Mouse (Mus musculus) cerebellum, postnatal 4 days (tissue): Measurements from ENCODE around the gene Cap1.

Experiments used
- DNase-seq, 2 experiments: peaks; one replicate each; pipeline ENCODE4 v3.0.0; 2022; ENCODE audit warnings: low spot score in 2 of 2, mixed read lengths in 1 of 2

Cap1 gene

DNA sequence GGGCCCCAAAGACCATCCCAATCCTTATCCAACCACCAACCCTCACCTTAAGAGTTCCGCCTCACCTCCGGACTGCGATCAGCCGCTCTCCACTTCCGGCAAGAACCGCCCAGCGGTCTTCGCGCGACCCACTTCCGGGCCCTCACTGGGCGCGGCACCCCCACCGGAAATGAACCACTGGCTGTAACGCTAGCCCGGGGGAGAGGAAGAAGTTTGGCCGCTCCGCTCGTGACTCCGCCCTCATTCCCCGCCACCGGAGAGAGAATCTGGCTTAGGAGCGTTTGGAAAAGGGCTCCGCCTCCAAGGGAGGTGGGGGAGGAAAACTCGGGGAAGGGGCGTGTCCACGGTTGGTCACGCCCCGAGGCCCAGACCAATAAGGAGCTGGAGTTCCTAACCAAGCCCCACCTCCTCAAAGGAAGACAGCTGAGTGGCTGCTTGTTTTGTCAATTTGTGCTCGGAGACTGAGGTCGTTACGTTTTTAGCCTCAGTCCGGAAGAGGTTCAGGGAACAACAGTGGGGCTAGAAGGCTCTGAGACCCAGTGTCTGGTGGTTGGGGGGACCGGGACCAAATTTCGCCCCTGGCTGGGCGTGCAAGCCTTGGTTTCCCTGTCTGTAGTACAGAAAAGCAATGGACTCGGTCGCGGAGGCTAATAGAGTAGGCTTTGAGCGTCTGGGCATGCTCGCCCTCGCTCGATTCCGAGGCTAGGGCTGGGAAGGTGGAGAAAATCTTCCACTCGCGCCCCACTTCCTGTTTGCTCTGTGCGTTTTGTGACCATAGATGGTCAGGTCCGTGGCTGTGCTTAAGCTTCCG, at the start of gene Cap1:
TSS of gene Cap1 (minus strand) at position 289 of the 811 bp plus-strand sequence.
- peak; percentile 92 to 95 for DNase-seq

DNA sequence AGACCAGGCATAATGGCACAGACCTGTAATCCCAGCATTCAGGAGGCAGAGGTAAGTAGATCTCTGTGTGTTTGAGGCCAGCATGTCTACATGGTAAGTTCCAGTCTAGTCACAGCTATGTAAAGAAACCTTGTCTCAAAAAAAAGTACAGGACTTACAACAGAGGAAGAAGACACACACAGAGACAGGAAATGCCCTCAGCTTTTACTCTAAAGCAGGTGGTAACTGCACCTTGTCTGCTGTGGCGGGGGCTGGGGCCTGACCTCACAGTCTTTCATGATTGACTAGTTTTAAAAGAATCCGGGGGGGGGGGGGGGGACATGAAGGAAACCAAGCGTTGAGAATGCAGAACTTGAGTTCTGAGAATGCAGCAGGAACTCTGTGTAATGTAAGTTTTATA, 48.0 kb upstream of the Cap1 start:
- DNase-seq = no peak

DNA sequence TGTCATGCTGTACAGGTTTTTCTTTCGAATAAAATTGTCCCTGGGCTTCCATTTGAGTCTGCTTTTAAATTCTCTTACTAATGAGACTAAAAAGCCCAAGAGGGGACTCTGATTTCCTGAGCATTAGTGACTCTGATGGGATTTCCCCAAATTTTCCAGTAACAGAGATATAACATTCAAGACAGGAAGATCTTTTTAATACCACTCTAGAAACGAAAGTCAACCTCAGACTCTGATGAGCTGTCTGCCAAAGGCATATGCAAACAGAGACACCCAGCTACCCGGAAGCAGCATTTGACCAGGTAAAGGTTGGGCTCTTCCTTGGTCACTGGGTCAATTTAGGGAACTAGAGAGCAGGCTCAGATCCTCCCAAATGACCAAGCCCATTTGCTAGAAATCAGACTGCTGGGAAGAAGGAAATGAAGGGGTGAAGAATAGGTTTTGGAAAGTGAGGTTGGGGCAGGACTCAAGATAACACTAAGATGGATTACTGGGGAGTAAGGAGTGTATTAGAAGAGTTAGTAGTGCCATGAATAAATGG, 47.3 kb upstream of the Cap1 start:
- no peak for DNase-seq

DNA sequence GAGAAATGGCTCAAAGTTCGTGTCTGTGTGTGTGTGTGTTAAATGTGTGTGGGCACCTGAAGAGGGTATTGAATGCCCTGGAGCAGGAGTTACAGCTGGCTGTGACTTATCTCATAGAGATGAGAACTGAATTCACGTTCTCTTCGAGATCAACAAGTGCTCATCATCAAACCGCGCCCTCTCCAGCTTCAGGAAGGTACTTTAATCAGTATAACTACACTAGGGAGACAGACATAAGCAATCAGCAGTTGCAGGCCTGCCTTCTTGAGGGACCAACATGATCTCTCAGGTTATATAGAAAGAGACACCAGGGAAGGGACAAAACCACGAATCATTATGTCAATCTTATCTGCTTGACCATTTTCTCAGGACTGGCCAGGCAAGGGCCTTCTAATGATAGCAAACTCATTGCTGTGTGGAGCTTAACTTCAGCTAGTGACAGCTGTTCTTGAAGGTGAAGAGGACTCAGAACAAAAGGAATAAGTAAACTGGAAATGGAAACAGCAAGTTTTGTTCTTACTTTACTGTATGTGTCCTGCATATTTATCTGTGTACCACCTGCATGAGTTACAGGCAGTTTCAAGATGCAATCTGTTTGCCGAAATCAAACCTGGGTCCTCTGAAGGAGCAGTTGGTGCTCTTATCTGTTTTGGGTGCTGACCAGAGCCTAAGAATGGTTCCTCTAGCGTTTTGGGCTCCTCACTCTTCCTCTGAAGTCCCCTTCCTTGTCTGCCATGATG, 46.6 kb upstream of the Cap1 start:
- DNase-seq = no peak

DNA sequence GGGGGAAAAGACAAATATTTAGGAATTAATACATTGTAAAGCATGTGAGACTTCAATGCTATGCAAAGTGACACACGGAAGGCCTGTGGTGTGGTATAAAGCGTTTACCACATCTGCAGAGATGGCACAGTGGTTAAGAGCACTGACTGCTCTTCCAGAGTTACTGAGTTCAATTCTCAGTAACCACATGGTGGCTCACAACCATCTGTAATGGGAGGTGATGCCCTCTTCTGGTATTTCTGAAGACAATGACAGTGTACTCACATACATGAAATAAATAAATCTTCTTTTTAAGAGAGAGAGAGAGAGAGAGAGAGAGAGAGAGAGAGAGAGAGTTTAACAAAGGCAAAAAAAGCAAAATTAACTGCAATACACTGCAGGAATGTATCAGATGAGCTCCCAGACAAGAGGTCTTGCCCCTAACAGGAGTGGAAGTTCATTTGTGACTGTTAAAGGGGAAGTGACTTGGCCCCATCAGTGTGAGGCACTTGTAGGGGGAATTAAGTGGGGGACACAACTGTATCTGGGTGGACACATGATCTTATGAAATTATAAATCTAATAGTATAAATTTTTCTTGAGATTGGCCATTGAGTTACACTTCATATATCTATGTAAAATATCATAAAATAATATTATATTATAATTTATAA, 45.2 kb upstream of the Cap1 start:
- DNase-seq = no peak

DNA sequence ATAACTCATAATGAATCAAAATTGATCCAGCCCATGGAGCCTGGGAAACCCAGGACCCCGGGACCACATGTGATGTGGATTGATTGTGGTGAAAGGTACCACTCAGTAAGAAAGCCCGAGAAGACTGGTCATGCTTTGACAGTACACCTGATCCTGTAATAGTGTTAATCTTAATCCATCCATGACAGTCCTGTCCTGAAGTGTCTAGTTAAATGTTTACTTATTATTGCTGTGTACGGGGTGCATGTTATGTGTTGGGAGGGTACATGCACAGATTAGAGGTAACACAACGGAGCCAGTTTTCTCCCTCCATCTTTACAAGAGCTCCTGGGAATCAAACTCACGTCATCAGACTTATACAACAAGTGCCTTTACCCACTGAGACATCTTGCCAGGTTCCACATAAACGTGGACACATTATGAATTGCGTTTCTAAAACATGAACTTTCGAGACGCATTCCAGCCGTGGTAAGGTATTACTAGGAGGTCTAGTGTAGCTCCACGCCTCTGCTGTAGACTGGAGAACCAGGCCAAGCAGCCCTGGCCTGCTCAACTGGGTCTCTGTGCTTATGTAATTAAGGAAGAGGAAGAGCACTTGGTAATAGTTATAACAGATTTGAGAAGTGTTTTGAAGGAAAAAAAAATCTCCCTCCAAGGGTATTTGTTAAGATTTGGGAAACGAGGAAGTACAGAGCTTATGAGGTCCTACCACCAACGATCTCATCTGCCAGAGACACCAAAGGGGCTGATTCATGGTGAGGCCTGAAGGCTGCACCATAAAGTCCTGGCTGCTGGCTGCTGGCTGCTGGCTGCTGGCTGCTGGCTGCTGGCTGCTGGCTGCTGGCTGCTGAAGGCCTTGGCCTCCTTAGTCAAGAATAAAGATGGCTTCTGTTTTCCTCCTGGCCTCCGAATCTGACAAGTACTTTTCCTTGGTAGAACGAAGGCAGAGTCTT, 37.8 kb upstream of the Cap1 start:
- DNase-seq = no peak

DNA sequence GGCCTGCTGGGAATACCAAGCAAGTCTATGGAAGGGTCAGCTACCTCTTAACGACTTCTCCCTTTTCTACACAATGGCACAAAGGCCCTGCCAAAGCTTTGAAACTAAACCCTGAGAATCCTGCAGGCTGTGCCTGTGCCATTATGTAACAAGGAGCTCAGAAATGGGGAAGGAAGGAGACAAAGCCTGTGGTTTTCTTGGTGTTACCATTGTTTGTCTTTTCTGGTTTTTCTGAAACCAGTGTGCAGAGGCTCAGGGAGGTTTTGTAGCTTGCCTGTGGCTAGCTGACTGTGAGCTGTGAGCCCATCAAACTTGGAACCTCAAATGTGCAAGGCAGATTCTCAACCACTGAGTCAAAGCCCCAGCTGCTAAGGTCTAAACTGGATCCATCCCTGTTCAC, 37.0 kb upstream of the Cap1 start:
- no peak for DNase-seq

DNA sequence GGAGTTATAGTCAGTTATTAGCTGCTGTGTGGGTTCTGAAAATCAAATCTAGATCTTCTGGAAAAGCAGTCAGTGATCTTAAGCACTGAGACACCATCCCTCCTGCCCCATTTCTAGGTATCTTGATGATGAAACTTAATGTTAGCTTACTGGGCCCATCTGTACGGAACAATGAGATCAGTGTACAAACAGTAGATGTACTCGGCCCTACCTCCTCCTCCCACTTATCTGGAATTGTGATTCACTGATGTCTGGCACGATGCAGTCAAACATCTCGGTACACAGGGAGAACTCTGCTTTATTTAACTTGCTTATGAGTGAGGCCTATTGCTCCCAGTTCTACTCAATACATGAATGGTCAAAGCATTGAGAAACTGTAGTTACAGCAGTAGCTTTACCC, 30.1 kb upstream of the Cap1 start:
- no peak for DNase-seq

DNA sequence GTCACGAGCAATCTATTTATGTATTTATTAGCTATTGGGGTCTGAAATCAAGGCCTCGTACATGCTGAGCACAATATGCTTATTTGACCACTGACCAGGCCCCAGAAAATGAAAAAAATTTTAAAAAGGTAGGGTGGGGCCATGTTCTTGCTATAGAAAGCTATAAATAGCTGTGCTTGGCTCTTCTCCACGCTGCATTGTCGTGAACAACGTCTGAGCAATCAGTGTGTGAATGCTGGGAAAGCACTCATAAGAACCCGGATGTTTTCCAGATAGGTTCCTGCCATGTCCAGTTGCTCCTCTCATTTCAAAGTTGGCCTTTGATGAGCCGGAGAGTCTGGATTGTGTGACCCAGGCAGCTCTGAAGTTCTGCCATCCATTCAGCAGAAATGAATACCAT, 28.3 kb upstream of the Cap1 start:
- DNase-seq = no peak

DNA sequence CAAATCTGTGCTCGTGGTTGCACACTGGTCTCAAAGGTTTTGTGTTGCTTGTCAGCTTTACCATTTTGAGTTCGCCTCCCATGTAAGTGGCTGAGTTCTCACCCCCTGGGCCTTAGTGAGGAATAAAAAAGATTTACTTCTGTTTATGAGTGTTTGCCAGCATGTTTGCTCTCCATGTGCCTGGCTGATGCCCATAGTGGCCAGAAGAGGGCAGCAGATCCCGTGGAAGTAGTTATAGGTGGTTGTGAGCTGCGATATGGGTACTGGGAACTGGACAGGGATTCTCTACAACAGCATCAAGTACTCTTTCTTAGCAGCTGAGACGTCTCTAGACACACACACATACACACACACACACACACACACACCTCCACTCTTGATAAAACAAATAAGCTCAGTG, 26.8 kb upstream of the Cap1 start:
- DNase-seq = no peak

DNA sequence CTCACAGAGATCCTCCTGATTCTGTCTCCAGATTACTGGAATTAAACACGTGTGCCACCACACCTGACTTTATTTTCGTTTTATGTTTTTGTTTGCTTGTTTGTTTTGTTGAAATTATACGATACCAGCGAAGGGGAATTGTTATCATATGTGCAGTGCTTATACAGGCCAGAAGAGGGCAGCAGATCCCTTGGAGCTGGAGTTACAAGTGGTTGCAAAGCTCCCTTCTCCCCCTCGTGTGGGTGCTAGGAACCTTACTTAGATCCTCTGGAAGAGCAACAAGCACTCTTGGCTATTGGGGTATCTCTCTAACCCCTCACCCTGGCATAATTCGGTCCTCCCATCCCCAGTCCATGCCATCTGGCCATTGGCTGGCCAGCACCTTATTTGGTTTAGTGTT, 24.7 kb upstream of the Cap1 start:
- no peak for DNase-seq

DNA sequence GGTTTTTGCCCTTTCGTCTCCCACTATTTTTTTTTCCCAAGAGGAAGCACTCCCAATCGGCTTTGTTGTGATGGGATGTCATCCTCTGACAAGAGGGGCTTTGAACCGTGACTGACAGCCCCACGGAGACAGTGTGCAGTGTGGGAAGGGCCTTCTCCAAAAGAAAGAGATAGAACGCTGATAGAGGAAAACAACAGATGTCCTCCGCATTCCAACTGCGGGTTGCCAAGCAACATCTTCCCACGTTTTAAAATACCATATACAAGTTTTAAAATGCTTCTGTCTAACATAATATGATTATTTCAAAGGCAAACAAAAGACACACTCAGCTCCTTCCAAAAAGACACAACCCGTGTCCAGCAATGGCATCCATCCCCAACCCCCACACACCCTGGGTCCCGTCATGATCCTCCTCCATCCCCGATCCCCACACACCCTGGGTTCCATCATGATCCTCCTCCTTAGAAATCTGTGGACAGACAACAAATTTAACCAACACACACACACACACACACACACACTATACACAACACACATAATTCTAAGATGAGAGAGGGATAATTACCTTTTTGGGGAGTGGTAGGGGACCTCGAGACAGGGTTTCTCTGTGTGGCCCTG, 23.8 kb upstream of the Cap1 start:
- no peak for DNase-seq

DNA sequence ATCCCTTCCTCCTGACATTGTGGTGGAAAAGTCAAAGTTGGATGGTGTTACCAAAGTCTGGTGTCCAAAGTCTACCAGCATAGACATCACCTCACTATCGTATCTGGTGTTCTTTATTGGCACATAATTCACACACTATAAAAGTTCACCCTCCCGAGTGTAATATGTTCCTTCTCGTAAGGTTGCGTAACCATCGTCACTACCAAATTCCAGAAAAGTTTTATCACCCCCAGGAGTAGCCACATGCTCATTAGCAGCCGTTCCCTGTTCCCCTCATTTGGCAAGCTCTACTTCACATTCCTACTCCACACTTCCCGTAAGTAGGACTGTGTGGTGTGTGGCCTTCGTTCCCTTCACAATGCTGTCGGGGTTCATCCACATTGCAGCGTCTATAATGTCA, 19.5 kb upstream of the Cap1 start:
- no peak for DNase-seq

DNA sequence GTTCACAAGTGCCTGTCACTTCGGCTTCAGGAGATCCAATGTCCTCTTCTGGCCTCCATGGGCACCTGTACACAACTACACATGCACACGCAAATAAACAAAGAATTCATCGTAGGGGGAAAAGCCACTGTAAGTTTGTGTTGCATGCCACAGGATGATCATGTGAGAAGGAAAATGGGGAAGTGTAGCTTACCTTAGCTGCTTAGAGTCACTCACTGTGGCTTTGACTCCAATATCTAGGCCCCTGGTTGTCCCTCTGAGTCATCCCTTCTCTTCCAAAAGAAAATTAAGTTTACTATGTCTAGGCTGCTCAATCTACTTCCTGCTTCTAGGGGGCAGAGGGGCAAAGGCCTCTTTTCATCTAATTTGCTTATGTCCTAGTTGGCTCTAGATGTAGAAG, 17.9 kb upstream of the Cap1 start:
- no peak for DNase-seq

DNA sequence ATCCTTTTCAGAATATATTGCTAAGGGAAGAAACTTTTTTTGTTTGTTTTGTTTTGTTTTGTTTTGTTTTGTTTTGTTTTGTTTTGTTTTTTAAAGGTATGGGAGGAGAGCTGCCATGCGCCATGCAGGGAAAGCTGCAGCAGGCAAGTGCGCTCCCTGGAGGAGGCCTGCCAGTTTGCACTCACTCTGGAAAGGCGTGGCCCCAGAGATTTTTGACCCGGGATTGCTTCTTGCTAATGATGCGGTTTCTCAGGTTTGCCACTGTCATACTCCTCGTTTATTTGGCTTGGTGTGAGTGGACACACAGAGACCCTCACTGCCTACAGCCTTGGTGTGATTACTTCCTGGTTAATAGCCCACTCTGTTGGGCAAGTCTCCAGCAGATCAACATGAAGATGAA, 16.3 kb upstream of the Cap1 start:
- no peak for DNase-seq

DNA sequence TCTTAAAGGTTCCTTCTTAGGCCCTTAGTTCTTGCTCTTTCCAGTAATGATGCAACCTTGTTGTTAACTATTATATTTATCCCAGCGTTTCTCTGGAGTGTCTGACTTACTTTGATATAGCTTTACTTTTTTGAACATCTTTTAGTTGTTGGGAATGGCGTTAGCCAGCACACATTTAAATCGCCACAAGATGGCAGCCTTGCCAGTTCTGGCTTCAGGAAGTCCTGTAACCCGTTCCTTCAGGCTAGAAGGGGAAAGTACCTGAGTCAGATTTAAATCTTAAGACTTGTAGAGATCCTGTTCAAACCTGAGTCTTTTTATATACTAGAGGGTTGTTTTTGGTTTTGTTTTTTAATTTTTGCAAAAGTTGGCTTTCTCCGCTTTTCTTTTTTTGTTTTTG, 12.5 kb upstream of the Cap1 start:
- peak; percentile 41 to 66 for DNase-seq

DNA sequence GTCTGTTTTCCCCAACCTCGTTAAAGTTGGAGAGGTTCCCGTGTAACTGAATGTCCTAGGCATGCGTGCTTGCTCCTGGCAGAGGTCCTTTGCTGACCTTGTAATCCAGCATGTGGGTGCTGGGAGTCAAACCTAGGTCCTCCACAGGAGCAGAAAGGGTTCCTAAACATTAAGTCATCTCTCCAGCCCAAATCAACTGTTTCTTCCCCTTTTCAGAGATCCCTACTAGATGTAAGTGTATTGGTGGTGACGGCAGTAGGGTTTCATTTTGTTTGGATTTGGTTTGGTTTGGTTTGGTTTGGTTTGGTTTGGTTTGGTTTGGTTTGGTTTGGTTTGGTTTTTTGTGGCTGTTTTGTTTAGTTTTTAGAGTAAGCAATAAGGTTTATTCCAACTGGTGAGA, 11.9 kb upstream of the Cap1 start:
- no peak for DNase-seq

DNA sequence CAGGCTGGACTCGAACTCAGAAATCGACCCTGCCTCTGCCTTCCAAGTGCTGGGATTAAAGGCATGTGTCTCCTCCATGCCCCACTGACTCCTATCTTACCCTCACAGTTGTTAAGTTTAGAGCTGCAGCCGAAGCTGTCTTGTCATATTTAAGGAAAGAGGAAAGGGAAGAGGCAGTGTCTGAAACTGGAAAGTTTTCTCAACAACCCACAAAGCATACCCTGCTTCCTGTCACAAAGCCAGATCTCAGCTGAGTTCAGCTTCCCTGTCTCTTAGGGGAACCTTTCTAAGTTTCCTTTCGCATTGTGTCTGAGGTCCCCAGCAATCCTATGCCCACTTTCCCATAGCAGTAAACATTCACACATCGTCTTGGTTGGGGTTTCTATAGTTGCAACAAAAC, 6.3 kb upstream of the Cap1 start:
- no peak for DNase-seq

DNA sequence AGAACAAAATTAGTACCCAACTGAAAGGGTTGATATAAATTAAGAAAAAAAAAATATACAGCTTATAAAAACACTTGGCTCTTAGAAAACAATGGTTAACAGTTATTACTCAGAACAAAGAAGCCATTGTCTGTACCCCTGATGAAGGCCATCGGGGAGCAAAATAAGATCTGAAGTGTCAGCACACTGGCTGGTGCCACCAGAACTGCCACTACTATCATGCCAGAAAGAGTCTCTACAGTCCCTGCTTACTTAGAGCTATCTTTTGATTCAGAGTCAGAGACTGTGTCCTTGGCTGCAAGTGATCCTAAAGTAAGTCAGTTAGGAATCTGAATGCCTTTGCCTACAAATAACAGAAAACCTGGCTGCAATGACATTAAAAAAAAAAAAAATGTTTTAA, 5.7 kb upstream of the Cap1 start:
- DNase-seq = no peak

DNA sequence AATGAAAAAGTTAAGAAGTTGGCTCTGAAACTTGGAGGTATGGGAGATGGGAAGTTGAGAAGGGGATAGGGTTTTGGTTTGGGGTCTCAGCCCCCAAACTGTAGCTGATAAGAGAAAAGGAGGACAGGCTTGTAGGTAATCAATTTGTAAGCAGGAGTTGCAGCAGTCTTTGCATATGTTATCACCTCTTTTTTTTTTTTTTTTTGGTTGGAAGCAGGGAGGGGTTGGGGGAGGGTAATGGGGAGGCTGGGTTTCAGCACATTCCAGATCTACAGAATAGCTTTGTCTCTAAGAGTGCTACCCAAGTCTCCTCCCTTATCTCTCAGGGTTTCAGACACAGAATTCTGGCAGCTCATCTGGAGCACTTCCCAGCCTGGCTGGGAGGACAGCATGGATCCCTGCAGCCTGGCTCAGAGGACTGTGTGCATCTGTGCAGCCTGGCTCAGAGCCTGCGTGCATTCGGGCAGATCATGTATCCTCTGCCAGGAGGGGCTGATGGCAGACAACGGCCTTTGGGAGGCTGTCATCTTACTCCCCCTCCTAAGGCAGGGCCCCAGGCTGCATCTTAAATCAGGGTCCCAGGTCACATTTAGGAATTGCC, 5.1 kb upstream of the Cap1 start:
- DNase-seq = peak; percentile 58 to 85

DNA sequence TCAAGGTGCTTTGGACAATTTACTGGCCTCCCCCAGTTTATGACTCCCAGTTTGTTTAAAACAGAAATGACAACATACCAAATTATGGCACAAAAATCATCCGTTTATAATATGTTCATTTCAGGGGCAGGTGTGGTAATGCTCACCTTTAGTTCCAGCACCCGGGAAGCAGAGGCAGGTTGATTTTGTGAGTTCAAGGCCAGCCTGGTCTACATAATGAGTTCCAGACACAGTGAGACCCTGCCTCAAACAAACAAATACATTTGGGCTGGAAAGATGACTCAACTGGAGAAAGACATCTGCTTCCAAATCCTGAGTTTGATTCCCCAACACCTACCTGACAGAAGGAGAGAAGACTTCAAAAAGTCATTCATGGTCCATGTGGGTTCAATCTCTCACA, 1.5 kb upstream of the Cap1 start:
- DNase-seq = no peak
